Mouse (Mus musculus) brain, embryonic 14.5 days (tissue): Measurements from ENCODE around the gene D7Ertd443e.

ENCODE experiments used
- CTCF ChIP-seq: fragments of 200-500 bp; IDR thresholded peaks from 2 replicates; pipeline ENCODE4 v1.5.1; 2012; ENCODE audit warnings: inconsistent platforms, mild to moderate bottlenecking, moderate library complexity, borderline replicate concordance; ENCODE audit not compliant: insufficient read depth, insufficient read length; ENCODE audit errors: extremely low read depth
- POLR2A ChIP-seq: fragments of 200-500 bp; IDR thresholded peaks from 2 replicates; pipeline ENCODE4 v1.6.1; 2012; ENCODE audit warnings: mild to moderate bottlenecking, inconsistent platforms, borderline replicate concordance; ENCODE audit not compliant: poor library complexity, insufficient read depth, insufficient read length, severe bottlenecking; ENCODE audit errors: extremely low read depth

DNA sequence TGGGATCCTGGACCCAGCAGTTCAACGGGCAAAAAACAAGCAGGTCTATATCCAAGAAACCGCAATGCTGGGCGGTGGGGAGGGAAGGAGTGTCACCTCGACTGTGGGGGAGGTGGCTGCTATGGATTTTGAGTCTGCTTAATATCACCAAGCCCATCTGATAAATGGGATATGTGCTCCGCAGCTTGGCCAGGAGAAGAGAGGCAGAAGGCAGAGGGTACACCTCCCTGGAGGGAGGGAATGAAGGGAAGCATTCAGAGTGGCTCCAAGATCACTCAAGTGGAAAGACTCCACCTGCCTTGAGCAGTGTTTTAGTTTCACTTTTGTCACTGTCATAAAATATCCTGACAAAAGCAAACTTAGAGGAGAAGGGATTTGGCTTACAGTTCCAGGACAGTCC is 112.5 kb downstream of the D7Ertd443e start:
- TF ChIP-seq CTCF (no peak), POLR2A (no peak)
